Mouse (Mus musculus): ENCODE measurements around the gene Fbxw15. TPM values are rescaled to one million over a fixed set of nuclear protein-coding genes. Genes with fewer than 3 reads are reported as not detected.
"Not testable (repeated sequence)": the region's sequence is repeated elsewhere in the genome, so short reads cannot be mapped to it uniquely, and the experiment has no call there.

Gene Fbxw15
- polyA plus RNA-seq (2012; ENCODE audit: insufficient read depth, insufficient read length, low replicate concordance, missing spikeins), result not detected in 2 replicates

DNA sequence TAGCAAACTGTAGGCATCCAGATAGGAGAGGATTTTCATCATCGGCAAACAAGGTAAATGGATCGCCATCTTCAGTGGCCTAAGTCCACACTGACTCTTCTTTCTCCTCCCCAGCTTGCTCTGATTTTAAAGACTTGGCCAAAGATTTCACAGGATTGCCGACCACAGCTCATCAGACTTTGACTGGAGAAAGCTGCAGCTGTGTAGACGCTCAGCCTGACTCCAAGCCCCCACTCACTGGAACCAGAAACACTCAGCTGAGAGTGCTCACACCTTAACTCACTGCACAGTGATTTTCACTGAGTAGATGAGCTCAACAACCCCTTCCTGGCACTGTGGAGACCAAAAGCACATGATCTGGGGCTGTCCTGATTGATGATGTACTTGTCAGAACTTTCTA is at the start of gene Fbxw15:
Gene Fbxw15, minus strand, starts transcription at position 101 of the 400 bp plus-strand sequence.
- not testable (repeated sequence) for H3K4me1 ChIP-seq (ENCODE audit: control insufficient read depth, insufficient read depth, low read length); H3K27ac ChIP-seq (ENCODE audit: insufficient read depth, low read depth, low read length); H3K4me3 ChIP-seq (ENCODE audit: insufficient read depth, low read depth, low read length)
- 91% methylated on average over 4 of the region's 4 CpGs for WGBS

- H3K4me1 ChIP-seq (ENCODE audit: control insufficient read depth, insufficient read depth, low read length); H3K27ac ChIP-seq (ENCODE audit: insufficient read depth, low read depth, low read length); H3K4me3 ChIP-seq (ENCODE audit: insufficient read depth, low read depth, low read length): not testable (repeated sequence)
- WGBS, result 26% methylated on average over 5 of the region's 5 CpGs
Measured at GRCm38 (mm10) chr9:109606837-109607236, 38.8 kb upstream of the Fbxw15 start.

DNA sequence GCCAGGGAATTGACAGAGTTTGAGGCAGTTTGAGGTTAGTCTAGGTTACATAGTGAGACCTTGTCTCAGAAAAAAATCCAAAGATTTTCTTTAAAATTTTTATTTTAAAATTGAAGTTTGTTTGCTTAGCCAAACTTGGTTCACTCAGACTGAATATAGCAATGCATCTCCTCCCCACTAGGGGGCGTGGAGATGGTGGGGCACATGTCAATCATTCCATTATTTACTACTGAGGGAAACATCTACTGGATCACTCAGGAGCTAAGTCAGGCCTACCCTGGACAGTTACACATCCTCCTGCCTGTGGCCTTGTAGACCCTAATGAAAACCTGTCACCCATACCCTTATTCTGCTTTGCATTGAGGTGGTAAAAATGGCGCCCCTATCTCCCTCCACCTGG is 34.1 kb upstream of the Fbxw15 start:
- H3K4me1 ChIP-seq (ENCODE audit: control insufficient read depth, insufficient read depth, low read length); H3K4me3 ChIP-seq (ENCODE audit: insufficient read depth, low read depth, low read length); H3K27ac ChIP-seq (ENCODE audit: insufficient read depth, low read depth, low read length): not testable (repeated sequence)
- WGBS, result 60% methylated on average over 2 of the region's 2 CpGs

GRCm38 (mm10) chr9:109597226-109597625 is 29.2 kb upstream of the Fbxw15 start:
- Histone ChIP-seq H3K4me1 (ENCODE audit: control insufficient read depth, insufficient read depth, low read length) (no peaks in the 10 kb centered on the region), H3K27ac (ENCODE audit: insufficient read depth, low read depth, low read length) (no peak overlapping the region), H3K4me3 (ENCODE audit: insufficient read depth, low read depth, low read length) (no peak overlapping the region)
- no peak for TF ChIP-seq POLR2A (IDR thresholded peaks at IDR 0.05; ENCODE audit: insufficient read depth, low read depth, low read length)
- no peak for TF ChIP-seq CTCF (IDR thresholded peaks at IDR 0.05; ENCODE audit: insufficient read depth, low read depth, low read length)

DNA sequence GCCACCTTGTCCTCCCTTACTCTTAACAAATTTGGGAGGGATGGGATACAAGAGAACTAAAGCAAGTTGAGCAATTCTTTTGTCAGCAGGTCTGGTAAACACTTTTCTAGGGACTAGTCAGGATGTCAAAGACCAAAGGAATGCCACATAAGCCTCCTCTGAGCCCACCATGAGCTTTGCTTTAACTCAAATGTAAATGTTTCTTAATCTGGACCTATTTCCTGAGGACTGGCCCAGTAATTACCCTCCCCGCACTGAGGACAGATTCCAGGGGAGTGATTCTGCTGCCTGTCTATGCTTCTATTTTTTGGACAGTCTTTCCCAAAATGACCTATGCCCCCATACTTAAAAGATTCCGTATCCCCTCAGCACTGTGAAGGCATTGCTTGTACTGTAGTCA is 26.8 kb upstream of the Fbxw15 start:
- TF ChIP-seq CTCF (IDR thresholded peaks at IDR 0.05; ENCODE audit: insufficient read depth, low read depth, low read length) (no peak), POLR2A (IDR thresholded peaks at IDR 0.05; ENCODE audit: insufficient read depth, low read depth, low read length) (no peak)
- 82% methylated on average over 2 of the region's 2 CpGs for WGBS
- no peak overlapping the region for H3K27ac ChIP-seq (ENCODE audit: insufficient read depth, low read depth, low read length)
- no peak overlapping the region for H3K4me3 ChIP-seq (ENCODE audit: insufficient read depth, low read depth, low read length)
- no peaks in the 10 kb centered on the region for H3K4me1 ChIP-seq (ENCODE audit: control insufficient read depth, insufficient read depth, low read length)

- Histone ChIP-seq H3K4me3 (ENCODE audit: insufficient read depth, low read depth, low read length) (no peak overlapping the region), H3K4me1 (ENCODE audit: control insufficient read depth, insufficient read depth, low read length) (no peaks in the 10 kb centered on the region), H3K27ac (ENCODE audit: insufficient read depth, low read depth, low read length) (no peak overlapping the region)
- TF ChIP-seq CTCF (IDR thresholded peaks at IDR 0.05; ENCODE audit: insufficient read depth, low read depth, low read length), result no peak
- TF ChIP-seq POLR2A (IDR thresholded peaks at IDR 0.05; ENCODE audit: insufficient read depth, low read depth, low read length), result no peak
- WGBS, result 76% methylated on average over 1 of the region's 1 CpGs
Measured at GRCm38 (mm10) chr9:109565546-109565945, 2.5 kb downstream of the Fbxw15 start.

- not testable (repeated sequence) for H3K4me1 ChIP-seq (ENCODE audit: control insufficient read depth, insufficient read depth, low read length); H3K27ac ChIP-seq (ENCODE audit: insufficient read depth, low read depth, low read length); H3K4me3 ChIP-seq (ENCODE audit: insufficient read depth, low read depth, low read length)
Measured at GRCm38 (mm10) chr9:109562106-109562505, 6.0 kb downstream of the Fbxw15 start.

DNA sequence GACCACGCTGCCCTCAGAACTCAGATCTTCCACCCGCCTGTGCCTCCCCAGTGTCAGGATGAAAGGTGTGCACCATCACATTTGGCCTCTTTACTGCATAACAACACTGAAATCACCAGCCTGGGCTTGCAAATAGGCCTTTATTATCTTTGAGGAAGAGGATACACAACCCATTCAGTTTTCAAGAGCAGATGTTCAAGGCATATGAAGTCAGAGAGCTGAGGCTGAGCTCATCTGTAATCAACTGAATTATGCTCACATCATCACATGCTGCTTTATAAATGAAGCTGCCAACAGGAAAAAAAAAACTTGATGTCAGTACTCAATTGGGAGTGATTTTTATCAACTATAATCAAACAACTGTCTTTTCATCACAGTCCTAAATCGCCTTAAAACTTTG is 15.6 kb downstream of the Fbxw15 start:
- WGBS, result 84% methylated on average over 3 of the region's 3 CpGs
- no peak overlapping the region for H3K27ac ChIP-seq (ENCODE audit: insufficient read depth, low read depth, low read length)
- TF ChIP-seq CTCF (IDR thresholded peaks at IDR 0.05; ENCODE audit: insufficient read depth, low read depth, low read length) (no peak), POLR2A (IDR thresholded peaks at IDR 0.05; ENCODE audit: insufficient read depth, low read depth, low read length) (no peak)

DNA sequence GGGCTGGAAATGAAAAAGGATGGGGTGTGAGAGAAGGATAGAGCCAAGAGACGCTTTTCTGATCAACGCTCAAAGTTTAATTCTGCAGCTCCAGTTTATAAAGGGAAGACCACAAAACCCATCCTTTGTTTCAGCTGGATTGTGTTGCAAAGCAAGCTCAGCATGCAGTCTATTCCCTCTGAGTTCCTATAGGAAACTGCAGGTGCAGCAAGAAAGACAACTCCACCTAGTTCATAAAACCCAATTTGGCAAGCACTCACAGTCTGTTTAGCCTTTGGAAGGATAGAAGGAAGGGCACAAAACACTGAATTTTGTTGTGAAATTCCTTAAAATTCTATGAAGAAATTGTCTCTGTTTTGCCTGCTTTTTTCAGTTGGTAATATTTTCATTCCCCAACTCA is 18.4 kb downstream of the Fbxw15 start:
- not testable (repeated sequence) for H3K4me1 ChIP-seq (ENCODE audit: control insufficient read depth, insufficient read depth, low read length); H3K4me3 ChIP-seq (ENCODE audit: insufficient read depth, low read depth, low read length); H3K27ac ChIP-seq (ENCODE audit: insufficient read depth, low read depth, low read length)
- WGBS, result 9% methylated on average over 2 of the region's 2 CpGs

More for the DNA sequence above, 15.6 kb downstream of the Fbxw15 start:
- H3K4me1 ChIP-seq (ENCODE audit: control insufficient read depth, insufficient read depth, low read length), result no peaks in the 10 kb centered on the region
- H3K4me3 ChIP-seq (ENCODE audit: insufficient read depth, low read depth, low read length), result no peak overlapping the region

- TF ChIP-seq POLR2A (IDR thresholded peaks at IDR 0.05; ENCODE audit: insufficient read depth, low read depth, low read length) (no peak), CTCF (IDR thresholded peaks at IDR 0.05; ENCODE audit: insufficient read depth, low read depth, low read length) (no peak)
- no peaks in the 10 kb centered on the region for H3K4me1 ChIP-seq (ENCODE audit: control insufficient read depth, insufficient read depth, low read length)
- no peak overlapping the region for H3K4me3 ChIP-seq (ENCODE audit: insufficient read depth, low read depth, low read length)
- WGBS, result 70% methylated on average over 5 of the region's 5 CpGs
- H3K27ac ChIP-seq (ENCODE audit: insufficient read depth, low read depth, low read length), result no peak overlapping the region
Measured at GRCm38 (mm10) chr9:109523385-109524064, 44.5 kb downstream of the Fbxw15 start.

Other genes starting within 250 kb of the Fbxw15 start
- not detected in 2 replicates for gene Fbxw28, start 228.6 kb downstream of the Fbxw15 start, polyA plus RNA-seq (2012; ENCODE audit: insufficient read depth, insufficient read length, low replicate concordance, missing spikeins)
- gene Fbxw22, start 164.0 kb downstream of the Fbxw15 start, polyA plus RNA-seq (2012; ENCODE audit: insufficient read depth, insufficient read length, low replicate concordance, missing spikeins), result not detected in 2 replicates
- not detected in 2 replicates for gene Fbxw16, start 119.1 kb downstream of the Fbxw15 start, polyA plus RNA-seq (2012; ENCODE audit: insufficient read depth, insufficient read length, low replicate concordance, missing spikeins)
- gene Fbxw19, start 72.4 kb downstream of the Fbxw15 start, polyA plus RNA-seq (2012; ENCODE audit: insufficient read depth, insufficient read length, low replicate concordance, missing spikeins), result not detected in 2 replicates
- not detected in 2 replicates for gene Fbxw24, start 57.8 kb upstream of the Fbxw15 start, polyA plus RNA-seq (2012; ENCODE audit: insufficient read depth, insufficient read length, low replicate concordance, missing spikeins)
- not detected in 2 replicates for gene Fbxw25, start 96.4 kb upstream of the Fbxw15 start, polyA plus RNA-seq (2012; ENCODE audit: insufficient read depth, insufficient read length, low replicate concordance, missing spikeins)
- gene Fbxw18, start 134.4 kb upstream of the Fbxw15 start, polyA plus RNA-seq (2012; ENCODE audit: insufficient read depth, insufficient read length, low replicate concordance, missing spikeins), result not detected in 2 replicates
- not detected in 2 replicates for gene Fbxw26, start 177.8 kb upstream of the Fbxw15 start, polyA plus RNA-seq (2012; ENCODE audit: insufficient read depth, insufficient read length, low replicate concordance, missing spikeins)
- not detected in 2 replicates for gene Fbxw27, start 222.4 kb upstream of the Fbxw15 start, polyA plus RNA-seq (2012; ENCODE audit: insufficient read depth, insufficient read length, low replicate concordance, missing spikeins)
- gene Spink8, start 244.0 kb upstream of the Fbxw15 start, polyA plus RNA-seq (2012; ENCODE audit: insufficient read depth, insufficient read length, low replicate concordance, missing spikeins), result not detected in 2 replicates